Mouse (Mus musculus): Measurements from ENCODE around the gene Sufu.

The Sufu gene

DNA sequence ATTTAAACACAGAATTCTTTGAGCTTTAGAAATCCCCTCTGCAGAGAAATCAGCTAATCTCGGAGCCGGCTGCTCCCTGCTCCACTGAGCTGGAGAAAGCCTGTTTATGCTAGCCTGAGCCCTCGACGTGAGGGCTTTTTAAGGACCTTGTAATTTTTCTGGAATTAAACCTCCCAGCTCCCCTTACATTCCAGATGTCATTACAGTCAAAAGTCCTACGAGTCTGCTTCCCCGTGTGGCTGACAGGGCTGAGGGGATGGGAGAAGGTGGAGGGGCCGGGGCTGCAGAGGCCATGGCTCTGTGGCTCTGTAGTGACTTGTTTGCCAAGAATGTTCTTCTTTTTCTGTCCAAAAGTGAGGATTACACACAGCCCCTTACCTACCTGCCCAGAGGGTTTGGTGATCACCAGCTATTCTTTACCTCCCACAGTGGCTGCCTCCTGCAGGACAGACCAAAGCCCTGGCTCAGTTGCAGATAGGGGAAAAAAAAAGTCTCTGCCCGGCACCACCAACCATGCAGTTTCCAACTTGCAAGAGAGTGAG lies 133.8 kb downstream of the Sufu start:
- DNase-seq (ENCODE audit: low spot score in 2 of 2) = no peak

GRCm38 (mm10) chr19:46531071-46532030 lies 134.7 kb downstream of the Sufu start:
- DNase-seq (ENCODE audit: low spot score in 2 of 2) = no peak

- no peak for DNase-seq (ENCODE audit: low spot score in 2 of 2)
Observed at GRCm38 (mm10) chr19:46532031-46532688, 135.5 kb downstream of the Sufu start.

DNA sequence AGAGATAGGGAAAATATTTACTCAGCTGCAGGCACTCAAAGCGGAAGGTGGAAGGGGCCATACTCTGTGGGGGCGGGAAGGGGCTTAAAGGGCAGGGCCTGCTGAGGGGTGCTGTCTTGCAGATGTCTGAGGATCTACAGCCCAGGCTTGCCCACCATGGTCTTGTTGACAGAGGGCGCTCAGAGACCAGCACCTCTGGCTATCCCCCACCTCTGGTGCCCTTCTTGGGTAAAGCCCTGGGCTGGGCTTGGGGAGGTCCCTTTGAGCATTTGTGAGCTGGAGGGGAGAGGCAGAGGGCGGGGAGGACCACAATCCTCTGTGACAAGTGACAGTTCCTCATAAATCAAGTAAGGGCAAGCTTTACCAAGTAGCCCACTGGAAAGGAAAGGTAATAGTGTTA lies 136.4 kb downstream of the Sufu start:
- no peak for DNase-seq (ENCODE audit: low spot score in 2 of 2)

DNA sequence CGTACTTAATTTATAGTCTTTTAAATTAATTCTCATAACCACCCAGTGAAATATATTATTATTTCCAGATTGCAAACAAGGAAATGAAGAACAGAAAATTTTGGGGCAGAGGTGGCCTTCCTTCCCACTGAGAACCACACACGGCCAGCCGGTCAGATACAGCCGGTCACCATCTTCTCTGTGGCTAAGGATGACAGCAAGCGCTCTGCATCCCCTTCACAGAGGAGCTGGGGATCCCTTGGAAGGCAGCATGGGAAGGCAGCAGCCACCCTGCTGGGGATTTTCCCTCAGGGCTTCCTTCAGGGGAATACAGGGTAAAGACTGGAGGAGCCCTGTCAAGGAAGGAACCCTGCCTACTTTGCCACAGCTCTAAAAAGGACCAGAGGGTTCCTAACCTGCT lies 136.8 kb downstream of the Sufu start:
- no peak for DNase-seq (ENCODE audit: low spot score in 2 of 2)

DNA sequence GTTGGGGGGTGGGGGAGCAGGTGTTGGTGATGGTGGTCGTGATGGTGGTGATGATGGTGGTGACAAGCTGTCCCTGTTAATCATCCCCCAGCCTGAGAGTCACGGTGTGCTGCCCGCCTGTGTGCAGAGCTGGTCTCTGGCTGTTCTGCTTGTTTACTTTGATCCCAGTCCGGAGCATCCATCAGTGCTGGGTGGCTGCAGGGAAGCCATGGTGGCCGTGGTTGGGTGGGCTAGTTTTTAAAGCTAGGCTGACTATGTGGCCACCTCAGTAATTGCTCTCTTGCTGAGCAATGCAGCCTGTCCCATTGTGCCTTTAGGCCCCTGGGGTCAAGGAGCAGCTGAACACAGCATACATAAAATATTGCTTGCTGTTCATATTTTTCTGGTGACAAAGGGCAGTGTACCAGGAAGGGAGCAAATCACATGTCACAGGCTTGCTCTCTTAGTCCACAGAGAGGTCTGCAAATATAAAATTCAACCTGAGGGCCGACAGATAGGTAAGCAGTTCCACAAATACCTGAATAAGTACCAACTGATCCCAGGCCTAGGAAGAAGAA lies 137.9 kb downstream of the Sufu start:
- no peak for DNase-seq (ENCODE audit: low spot score in 2 of 2)

DNA sequence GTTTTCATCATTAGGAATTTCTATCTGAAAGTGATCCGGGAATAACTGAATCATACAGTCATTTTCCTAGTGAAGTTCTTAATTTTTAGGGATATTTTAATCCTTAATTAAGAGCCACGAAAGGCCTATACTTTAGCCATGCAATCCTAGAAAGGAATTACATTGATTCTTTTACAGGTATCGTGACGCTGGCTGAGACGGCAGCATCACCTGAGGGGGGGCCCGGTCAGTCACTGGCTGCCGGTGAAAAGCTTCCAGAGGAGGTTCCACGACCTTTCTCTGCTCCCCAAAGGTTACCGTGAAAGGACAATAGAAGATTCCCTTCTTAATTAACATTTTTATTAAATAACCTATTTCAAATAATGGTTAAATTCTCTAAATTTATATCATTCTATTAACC lies 140.7 kb downstream of the Sufu start:
- no peak for DNase-seq (ENCODE audit: low spot score in 2 of 2)

GRCm38 (mm10) chr19:46538213-46538612 lies 141.5 kb downstream of the Sufu start:
- DNase-seq (ENCODE audit: low spot score in 2 of 2) = no peak

All from frontal cortex, postnatal 36 days (tissue).